Mouse (Mus musculus): ENCODE results near the gene Hivep3.

Hivep3 gene

GRCm38 (mm10) chr4:119816620-119817356, 83.2 kb downstream of the Hivep3 start:
- DNase-seq (ENCODE audit: low spot score), result peak; percentile 92

GRCm38 (mm10) chr4:119825956-119826355, 92.4 kb downstream of the Hivep3 start:
- no peak for DNase-seq (ENCODE audit: low spot score)

GRCm38 (mm10) chr4:119828386-119828785, 94.8 kb downstream of the Hivep3 start:
- no peak for DNase-seq (ENCODE audit: low spot score)

GRCm38 (mm10) chr4:119828996-119829395, 95.4 kb downstream of the Hivep3 start:
- DNase-seq (ENCODE audit: low spot score), result no peak

GRCm38 (mm10) chr4:119833333-119833732, 99.7 kb downstream of the Hivep3 start:
- no peak for DNase-seq (ENCODE audit: low spot score)

DNA sequence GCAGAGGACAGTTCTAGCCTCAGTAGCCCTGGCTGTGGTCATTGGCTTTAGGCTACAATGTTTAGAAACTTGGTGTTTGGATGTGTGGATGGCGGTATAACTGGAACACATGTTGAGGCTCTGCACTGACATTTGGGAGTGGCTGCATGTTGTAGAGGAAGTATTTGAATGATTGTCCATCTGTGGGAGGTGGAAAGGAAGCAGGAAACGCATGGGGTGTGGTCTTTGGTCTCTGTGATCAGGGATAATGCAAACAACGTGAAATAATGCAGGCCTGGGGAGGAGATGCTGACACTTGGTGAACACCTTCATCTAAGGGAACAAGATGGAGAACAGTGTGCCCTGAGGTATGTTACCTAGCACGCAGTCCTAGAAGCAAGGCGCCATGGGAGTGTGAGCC, 100.3 kb downstream of the Hivep3 start:
- no peak for DNase-seq (ENCODE audit: low spot score)

- no peak for DNase-seq (ENCODE audit: low spot score)
Observed at GRCm38 (mm10) chr4:119836181-119836580, 102.6 kb downstream of the Hivep3 start.

DNA sequence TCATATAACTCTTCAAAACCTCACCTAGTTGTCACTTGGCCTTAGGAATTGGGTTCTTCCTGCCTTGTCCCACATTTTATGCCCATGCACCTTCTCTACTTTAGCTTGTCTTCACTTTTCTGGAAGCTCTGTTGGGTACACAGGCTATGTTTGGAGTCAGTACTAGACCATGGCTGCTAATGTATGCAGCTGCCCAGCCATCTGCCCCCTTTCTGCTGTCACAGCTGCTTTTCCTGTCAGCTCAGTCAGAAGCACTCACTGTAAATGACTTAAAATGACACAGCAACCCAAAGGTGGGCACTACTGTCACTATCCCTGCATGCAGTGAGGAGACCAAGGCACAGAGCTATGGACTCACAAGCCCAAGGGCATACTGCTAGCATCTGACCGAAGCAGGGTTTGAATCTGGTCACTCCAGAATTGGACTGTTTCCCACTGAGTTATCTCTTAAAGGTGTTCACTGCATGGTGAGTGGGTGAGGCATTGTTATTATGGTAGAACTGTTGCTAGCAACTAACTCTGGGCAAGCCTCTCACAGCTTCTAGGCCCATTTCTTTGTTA, 104.0 kb downstream of the Hivep3 start:
- no peak for DNase-seq (ENCODE audit: low spot score)

DNA sequence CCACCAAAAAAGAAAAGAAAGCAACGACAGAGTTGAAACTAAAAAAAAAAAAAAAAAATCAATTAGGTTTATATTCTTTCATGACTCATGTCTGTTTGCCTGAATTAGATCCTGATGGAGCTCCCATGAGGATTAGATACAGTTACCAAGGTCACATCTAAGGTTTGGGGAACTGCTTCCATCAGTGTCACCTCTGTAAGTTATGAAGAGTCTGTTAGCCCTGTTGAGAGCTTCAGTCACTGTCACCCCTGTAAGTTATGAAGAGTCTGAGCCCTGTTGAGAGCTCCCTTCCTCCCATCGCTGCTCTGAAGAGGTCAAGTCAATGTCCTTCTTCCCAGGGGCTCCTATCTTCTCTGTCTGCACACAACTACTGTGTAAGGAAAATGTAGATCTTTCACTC, 104.7 kb downstream of the Hivep3 start:
- no peak for DNase-seq (ENCODE audit: low spot score)

- DNase-seq (ENCODE audit: low spot score), result peak; percentile 29
Observed at GRCm38 (mm10) chr4:119843294-119843693, 109.7 kb downstream of the Hivep3 start.

DNA sequence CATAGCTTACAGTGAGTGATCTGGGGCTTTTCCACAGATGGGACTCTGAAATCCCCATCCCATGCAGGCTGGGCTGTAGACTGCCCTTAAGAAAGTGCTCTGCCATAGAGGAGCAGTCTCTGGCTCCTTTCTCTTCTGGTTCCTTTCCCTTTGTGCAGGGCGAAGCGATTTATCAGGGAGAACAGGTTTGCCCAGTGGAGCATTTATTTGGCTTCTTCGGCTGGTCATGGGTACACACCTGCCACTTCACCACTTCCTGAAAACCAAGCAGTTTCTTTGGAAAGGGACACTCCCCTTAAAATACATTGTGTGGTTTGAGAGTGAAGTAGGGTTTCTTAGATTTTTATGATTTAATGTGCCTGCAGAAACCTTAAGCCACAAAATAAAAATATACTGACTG, 110.7 kb downstream of the Hivep3 start:
- DNase-seq (ENCODE audit: low spot score), result no peak

GRCm38 (mm10) chr4:119845596-119846161, 112.1 kb downstream of the Hivep3 start:
- peak; percentile 33 for DNase-seq (ENCODE audit: low spot score)

- DNase-seq (ENCODE audit: low spot score), result peak; percentile 49
Observed at GRCm38 (mm10) chr4:119852483-119852882, 118.9 kb downstream of the Hivep3 start.

- DNase-seq (ENCODE audit: low spot score), result no peak
Observed at GRCm38 (mm10) chr4:119854307-119855144, 120.9 kb downstream of the Hivep3 start.

DNA sequence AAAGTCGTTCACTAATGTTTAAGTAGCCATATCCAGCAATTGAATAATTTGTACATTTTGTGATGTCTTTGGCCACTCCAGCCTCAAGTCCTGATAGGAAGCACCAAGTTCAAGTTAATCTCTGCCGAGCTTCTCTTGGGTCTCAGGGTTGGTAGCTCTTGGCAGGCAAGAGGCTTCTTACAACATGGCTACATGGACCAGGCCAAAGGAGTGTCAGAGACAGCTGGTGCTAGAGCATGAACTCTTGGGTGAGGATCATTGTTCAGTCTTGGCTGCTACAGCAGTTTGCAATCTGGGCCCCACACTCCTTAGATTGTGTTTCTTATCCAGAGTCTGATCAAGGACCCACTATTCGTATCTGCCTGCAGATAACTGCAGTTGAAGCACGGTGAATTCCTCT, 125.9 kb downstream of the Hivep3 start:
- peak; percentile 89 for DNase-seq (ENCODE audit: low spot score)

- peak; percentile 32 for DNase-seq (ENCODE audit: low spot score)
Observed at GRCm38 (mm10) chr4:119861001-119861400, 127.4 kb downstream of the Hivep3 start.

DNA sequence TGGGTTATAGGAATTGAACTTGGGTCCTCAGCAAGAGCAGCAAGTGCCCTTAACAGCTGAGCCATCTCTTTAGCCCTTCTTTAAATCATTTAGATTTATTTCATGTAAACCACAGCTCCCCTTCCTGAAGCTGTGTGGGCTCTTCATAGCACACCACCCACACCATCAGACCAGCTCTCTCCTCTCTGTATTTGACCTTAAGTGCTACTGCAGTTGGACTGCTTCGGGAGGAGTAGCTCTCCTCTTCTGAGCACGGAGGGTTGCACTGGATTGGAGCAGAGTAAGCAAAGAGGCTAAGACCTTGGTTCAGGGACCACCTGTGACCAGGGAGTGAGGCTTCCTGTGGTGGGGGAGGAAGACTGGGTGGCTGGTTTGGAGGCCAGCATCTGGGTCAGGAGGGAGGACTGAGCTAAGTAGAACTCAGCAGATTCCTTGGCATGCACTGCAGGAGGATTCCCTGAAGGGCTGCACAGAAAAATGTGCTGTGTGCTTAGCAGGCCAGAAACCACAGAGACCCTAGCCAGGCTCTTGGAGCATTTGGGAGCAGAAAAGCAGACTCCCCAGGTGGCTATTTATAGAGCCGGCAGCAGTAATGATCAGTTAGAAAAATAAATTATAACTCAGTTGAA, 132.4 kb downstream of the Hivep3 start:
- peak; percentile 60 for DNase-seq (ENCODE audit: low spot score)

GRCm38 (mm10) chr4:119867132-119867531, 133.5 kb downstream of the Hivep3 start:
- DNase-seq (ENCODE audit: low spot score), result no peak

DNA sequence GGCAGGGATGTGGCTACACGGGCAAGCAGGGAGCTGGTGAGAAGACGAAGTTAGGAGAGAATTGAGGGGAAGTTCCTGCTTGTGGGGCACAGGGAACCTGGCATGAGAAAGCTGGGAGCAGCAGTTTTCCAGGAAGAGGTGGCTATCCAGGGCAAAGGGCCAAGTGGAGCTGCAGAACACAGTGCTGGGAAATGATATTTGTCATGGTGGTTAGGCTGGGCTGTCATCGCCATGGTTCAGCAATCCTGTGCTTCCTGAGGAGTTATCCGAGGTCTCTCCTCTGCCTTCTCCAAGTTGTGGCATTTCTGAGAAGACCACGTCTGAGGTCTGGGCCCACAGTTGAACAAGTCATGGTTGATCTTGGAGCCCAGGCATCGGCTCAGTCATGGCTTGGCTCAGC, 136.8 kb downstream of the Hivep3 start:
- DNase-seq (ENCODE audit: low spot score), result peak; percentile 95

- DNase-seq (ENCODE audit: low spot score), result no peak
Observed at GRCm38 (mm10) chr4:119871441-119871840, 137.9 kb downstream of the Hivep3 start.

DNA sequence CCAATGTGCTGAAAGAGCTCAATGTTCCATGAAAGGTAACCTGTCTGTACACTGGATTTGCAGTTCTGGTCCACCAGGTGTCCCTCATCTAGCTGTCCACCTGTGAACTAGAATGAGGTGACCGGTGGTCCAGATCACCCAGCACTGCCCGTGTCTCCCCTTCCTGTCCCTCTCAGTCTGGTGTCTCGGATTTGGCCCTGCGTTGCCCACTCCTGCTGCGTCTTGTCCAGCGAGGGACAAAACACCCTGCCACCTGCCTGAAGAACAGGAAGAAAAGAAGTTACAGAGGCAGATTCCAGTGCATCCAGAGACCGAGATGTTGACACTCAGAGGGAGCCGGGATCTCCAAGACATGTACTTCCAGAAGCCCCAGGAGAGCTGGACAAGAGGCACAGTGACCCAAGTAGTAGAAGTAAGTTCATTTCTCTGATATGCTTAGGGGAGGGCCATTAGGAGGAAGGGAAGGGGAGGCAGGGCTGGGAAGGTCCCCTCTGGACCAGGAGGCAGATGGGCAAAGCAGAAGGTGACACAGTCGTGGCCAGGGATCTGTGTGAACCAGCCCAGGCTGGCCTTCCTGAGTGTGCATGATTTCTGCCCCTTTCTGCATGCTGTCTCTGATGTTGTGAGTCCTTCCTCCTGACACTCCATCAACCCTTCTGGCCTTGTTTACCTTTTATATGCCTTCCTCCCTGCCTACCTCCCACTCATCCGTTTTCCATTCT, 138.4 kb downstream of the Hivep3 start:
- DNase-seq (ENCODE audit: low spot score), result no peak
